19 mouse cellular contexts compared by ENCODE assay signal in genomic region chr1:67518295-67518694, GRCm38 (mm10).
"Had no signal": no experiment of that assay in that cellular context is flagged by ENCODE, and none has a peak within 500 bp of the region (broad histone marks: within the 10 kb centered on the region; RNA-seq: fewer than 3 reads in every experiment).

No protein-coding gene starts in this region.

- H3K4me2 ChIP-seq: liver, embryonic 13.5 days; midbrain, embryonic 13.5 days; neural tube, embryonic 13.5 days had no signal

- H3K9ac ChIP-seq: liver, embryonic 13.5 days; midbrain, embryonic 13.5 days; neural tube, embryonic 13.5 days had no signal

- H3K4me1 ChIP-seq: liver, embryonic 13.5 days; megakaryocyte, embryonic 14.5 days; midbrain, embryonic 10.5 days; midbrain, embryonic 13.5 days; neural tube, embryonic 13.5 days had no signal

- H3K27ac ChIP-seq: kidney, postnatal 0 days; left cerebral cortex, adult 2 months; liver, embryonic 13.5 days; midbrain, embryonic 10.5 days; midbrain, embryonic 13.5 days; neural tube, embryonic 13.5 days had no signal

- H3K4me3 ChIP-seq: left cerebral cortex, adult 2 months; liver, embryonic 13.5 days; megakaryocyte, embryonic 14.5 days; midbrain, embryonic 10.5 days; midbrain, embryonic 13.5 days; myocyte; neural tube, embryonic 13.5 days had no signal

- DNase-seq: kidney, adult 18-20 months; kidney, adult 9 months; kidney, postnatal 25 days; layer of hippocampus, postnatal 36 days; liver, embryonic 13.5 days; retina, postnatal 1 day; right cerebral cortex, postnatal 25 days; spleen, adult 18-20 months; thymus, adult 18-20 months; thymus, postnatal 36 days had no signal

- H3K36me3 ChIP-seq: liver, embryonic 13.5 days; midbrain, embryonic 10.5 days; midbrain, embryonic 13.5 days; neural tube, embryonic 13.5 days had no signal

- H3K27me3 ChIP-seq: liver, embryonic 13.5 days; megakaryocyte, embryonic 14.5 days; midbrain, embryonic 13.5 days; neural tube, embryonic 13.5 days had no signal

- H3K9me3 ChIP-seq: liver, embryonic 13.5 days; megakaryocyte, embryonic 14.5 days; midbrain, embryonic 10.5 days; midbrain, embryonic 13.5 days; neural tube, embryonic 13.5 days had no signal

- ATAC-seq: intestine, embryonic 16.5 days; midbrain, embryonic 13.5 days; midbrain, embryonic 16.5 days had no signal
